Mouse (Mus musculus) adrenal gland, postnatal 36 days (tissue): ENCODE results near the gene Aph1b. TPM values are rescaled to one million over a fixed set of nuclear protein-coding genes. Genes with fewer than 3 reads are reported as not detected.

Experiments used
- DNase-seq, 2 experiments: peaks; one replicate each; pipeline ENCODE4 v3.0.0; 2021; ENCODE audit warnings: mixed read lengths in 1 of 2
- total RNA-seq, 2 experiments: library from RNA; stranded (reverse); gene quantifications; 2 replicates each; pipeline ENCODE4 v1.2.3; 2021

Aph1b gene
- total RNA-seq, 2 experiments from 2014 or later = 4.7 to 5.5 TPM

DNA sequence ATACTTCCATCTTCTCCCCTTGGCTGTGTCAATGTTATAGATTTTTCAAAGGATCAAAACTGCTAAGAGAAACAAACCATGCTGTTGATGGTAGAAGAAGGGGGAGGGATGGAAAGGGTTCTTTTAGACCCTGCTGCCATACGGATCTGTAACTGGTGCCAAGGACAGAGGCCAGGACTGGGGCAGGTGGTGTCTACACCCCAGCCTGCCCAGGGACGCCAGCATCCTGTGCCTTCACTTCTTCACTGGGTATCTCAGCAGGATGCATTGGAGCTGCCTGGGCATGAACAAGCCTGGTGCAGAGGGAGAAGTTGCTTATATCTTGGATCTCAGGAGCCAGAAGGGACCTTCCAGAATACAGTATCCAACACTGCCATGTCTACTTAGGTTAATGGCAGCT lies 50.8 kb downstream of the Aph1b start:
- no peak for DNase-seq

DNA sequence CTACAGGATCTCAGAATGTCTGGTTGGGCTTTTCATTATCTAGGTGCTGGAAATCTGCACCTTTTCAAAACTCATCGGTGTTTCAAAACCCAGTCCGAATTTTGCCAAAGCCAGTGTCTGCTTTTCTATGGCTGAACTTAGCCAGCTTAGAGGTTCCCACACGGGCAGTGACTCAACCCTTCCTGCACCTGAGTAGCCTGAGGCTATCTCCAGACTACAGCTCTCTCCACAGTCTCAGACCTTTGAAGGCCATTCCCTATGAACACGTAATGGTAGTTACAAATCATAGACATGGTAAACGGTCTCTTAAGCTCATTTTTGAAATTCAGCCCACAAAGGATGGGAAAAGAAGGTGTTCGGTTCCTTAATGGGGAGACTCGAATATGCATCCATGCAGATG lies 55.8 kb downstream of the Aph1b start:
- no peak for DNase-seq

DNA sequence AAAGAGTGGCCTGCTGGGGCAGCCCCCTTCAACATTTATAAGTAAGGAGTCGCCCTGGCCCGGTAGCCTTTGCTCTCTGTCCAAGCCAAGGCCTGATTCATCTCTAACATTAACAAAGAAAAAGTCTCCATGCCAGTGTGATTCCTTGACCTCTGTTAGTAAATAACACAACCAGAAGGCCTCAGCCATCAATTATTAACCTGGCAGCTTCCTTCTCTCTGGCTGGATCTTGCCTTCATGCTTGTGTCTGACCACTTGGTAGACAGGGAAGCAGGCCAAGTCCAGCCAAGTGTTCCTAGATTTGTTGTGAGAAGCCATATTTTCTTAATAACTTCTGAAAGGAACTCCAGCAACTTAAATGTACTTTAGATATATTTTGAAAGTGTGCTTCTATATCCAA lies 58.7 kb downstream of the Aph1b start:
- DNase-seq = peak; percentile 27 to 31

DNA sequence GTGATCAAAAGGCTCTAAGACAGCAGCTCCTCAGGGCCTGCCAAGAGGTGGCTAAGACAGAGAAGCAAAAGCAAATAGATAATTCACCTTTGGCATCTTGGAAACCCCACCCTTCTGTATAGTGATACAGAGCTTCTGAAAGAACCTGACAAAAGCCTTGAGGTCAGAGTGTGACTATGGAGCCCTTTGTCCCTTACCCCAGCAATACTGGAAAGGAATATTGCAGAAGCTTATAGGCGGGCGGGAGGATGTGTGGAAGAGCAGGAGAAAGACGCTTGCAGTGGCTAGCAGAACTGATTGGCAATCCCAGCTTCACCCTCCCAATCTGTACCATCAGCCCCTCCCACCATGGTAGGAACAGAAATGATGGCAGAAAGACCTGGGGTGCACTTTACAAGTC lies 59.3 kb downstream of the Aph1b start:
- DNase-seq = no peak

DNA sequence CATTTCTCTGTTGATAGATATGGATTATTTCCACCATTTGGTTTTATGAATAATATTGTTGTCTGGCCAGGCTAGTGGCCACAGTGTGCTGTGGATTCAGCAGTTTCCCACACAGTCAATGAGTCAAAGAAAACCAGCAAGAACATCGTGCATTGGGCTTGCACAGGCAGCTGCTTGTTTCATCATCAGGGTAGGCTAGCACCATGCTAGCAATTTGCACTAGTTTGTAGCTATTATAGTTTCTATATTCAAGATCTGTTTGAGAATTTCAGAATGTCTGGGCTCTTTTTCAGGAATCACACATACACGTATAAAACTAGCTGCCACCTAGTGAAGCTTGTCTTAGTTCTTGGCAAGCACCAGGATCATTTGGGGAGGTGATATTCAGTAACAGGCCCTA lies 60.2 kb downstream of the Aph1b start:
- DNase-seq = no peak

DNA sequence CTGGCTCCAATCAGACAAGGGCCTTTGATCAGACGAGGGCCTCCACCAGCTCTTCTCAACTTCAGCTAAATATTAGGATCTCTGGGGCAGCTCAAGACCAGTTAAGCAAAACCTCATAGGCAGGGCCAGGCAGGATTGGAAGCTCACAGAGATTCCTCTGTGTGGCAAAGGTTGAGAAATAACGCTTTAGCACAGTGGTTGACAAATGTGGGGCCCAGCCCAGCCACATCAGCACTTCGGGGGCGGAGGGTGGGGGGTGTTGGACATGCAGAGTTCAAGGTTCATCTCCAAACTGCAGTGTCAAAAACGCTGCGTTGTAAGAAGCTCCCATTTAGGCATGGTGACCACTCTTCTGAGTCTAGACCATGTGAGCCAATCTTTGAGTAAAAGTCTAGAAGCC lies 60.7 kb downstream of the Aph1b start:
- no peak for DNase-seq

DNA sequence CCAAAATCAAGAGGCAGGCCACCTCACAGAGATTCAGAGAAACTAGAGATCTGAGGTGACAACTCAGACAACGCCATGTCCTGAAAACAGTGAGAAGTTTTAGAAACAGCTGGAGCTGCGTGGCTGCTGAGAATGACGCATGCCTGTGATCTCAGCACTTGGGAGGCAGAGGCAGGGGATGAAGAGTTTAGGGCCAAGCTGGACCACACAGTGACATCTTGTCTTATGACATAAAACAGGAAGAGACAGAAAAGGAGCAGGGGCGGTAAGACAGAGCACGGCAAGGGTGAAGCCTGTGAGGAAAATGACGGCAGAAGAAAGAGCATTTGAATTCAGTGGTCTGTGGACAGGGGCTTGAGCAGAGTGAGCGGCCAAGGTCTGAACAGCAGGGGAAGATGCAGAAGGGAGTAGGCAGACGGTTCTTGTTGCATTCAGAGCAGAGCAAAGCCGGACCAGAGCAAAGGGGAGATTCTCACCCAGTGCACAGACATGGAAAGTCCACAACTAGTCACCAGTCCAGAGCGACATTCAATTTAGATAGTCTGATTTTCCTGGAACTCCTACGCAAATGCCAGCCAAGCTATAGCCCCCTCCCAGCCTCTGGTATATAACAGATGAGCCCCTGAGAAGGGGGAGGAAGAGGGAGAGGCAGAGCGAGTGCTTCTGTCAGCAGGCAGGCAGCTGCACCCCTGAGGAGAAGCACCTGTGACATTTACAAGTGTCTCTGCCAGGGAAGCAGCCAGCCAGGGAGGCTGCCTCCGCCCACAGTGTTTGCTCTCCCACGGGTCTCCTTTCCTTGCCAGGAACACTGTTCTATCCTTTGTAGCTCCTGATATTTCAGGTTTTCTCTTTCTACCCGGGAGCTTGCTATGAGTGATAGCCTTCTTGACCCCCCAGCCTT lies 62.2 kb downstream of the Aph1b start:
- DNase-seq = peak in 1 of 2 experiments; percentile 16

DNA sequence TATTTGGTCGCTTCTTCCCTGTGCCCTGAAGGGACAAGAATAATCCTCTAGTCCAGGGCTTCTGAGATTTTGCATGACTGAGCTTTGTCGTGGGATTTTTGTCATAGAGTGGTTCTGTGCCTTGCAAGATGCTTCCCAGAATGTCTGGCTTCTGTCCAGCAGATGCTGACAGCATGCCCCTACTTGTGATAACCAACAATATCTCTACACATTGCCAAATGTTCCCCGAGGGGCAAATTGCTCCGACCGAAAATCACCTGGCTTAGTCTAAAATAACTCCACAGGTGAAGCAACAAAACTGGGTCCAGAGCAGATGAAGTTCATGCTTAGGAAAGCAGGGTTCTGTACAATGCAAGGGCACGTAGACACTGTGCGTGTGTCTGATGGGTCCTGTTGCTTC lies 64.0 kb downstream of the Aph1b start:
- no peak for DNase-seq

DNA sequence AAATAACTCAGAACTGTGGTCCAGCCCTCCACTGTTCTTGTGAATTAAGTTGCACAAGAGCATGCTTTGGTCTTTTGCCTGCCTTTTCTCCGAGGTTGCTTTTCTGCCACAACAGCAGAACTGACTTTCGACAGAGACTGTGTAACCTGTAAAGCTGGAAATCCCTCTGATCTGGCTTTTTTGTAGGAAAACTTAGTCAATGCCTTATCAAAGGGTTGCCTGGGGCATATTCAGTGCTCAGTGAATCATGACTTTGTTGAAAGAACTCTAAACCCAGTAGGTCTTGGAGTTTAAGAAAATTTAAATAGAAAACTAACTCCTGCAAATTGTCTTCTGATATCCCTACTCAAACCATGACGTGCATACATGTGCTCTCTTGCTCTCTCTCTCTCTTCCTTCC lies 64.7 kb downstream of the Aph1b start:
- DNase-seq = no peak

DNA sequence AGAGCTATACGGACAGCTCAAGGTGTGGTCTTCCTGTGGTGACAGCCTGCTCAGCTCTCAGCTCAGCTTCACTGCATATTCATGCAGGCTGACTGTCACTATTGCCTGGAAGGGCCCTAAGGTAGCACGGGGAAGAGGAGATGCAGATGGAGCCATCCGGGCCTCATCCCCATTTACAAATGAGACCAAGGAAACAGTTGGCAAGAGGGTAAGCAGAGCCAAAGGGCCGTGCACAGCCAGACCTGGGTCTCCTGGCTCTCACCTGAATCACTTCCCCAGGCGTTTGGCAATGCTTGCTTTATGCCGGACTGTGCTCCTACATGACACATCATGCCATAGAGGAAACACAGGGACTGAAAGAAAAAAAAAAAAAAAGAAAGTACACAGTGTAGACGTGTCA lies 68.0 kb downstream of the Aph1b start:
- DNase-seq = no peak

DNA sequence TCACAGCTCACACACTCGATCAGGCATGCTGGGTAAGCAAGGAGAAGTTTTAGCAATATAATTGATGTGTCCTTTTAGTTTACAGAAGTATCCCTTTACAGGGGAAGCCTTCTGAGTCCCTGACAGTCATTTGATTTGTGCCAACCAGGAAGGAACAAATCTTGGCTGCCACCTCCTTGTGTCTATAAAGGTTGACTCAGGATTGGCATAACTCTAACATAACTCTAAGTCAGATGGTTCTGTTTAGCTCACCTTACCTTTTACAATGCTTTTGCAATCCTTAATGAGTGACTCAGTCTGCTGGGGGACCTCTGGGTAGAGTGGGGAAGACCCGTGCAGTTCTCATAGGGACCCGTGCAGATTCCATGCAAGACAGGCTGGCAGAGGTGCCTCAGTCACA lies 69.7 kb downstream of the Aph1b start:
- no peak for DNase-seq

Other genes with a start within 250 kb of the Aph1b start
- gene Usp3, start 202.3 kb downstream of the Aph1b start, total RNA-seq = 10 to 100 TPM; 31.2 to 38.7 TPM
- gene Car12, start 81.8 kb downstream of the Aph1b start, total RNA-seq = under 1 TPM; 0.13 to 0.23 TPM
- under 1 TPM in 1 of 2 experiments, not detected in 1; 0.26 TPM for gene Gm10647, start 1.5 kb upstream of the Aph1b start, total RNA-seq
- gene Aph1c, start 39.2 kb upstream of the Aph1b start, total RNA-seq = 10 to 100 TPM in 1 of 2 experiments, 1 to 10 TPM in 1; 6.6 to 11.4 TPM
- 10 to 100 TPM; 18.9 to 21.9 TPM for gene Rab8b, start 124.2 kb upstream of the Aph1b start, total RNA-seq
- gene Rps27l, start 150.6 kb upstream of the Aph1b start, total RNA-seq = 100 to 1,000 TPM; 270 to 313 TPM
- 10 to 100 TPM; 16.9 to 20.5 TPM for gene Lactb, start 180.0 kb upstream of the Aph1b start, total RNA-seq